Mouse (Mus musculus) embryonic facial prominence, embryonic 14.5 days (tissue): ENCODE measurements at regions not wholly inside any gene's neighbourhood (a gene's known extent, or its start where the extent isn't known, plus 50 kb on each side); places are given as distances from the start of the nearest gene placed in this dataset.

ENCODE experiments used
- ATAC-seq: fragments of 200-750 bp; cut with Nextera tagmentation; 2 replicates; pipeline ENCODE4 v1.8.0; 2017; ENCODE audit warnings: low read depth, moderate number of reproducible peaks, moderate TSS enrichment
- DNase-seq: peaks from one replicate; pipeline ENCODE4 v3.0.0-alpha.2; 2015; ENCODE audit warnings: low spot score
- H3K27ac ChIP-seq: fragments of 300-500 bp; sonication (generic); replicated peaks from 2 replicates; pipeline ENCODE4 v1.5.1; 2014; ENCODE audit warnings: low read depth, mild to moderate bottlenecking, low read length, moderate library complexity
- H3K27me3 ChIP-seq: fragments of 300-500 bp; sonication (generic); replicated peaks from 2 replicates; pipeline ENCODE4 v1.6.1; 2014; ENCODE audit warnings: low read length; ENCODE audit not compliant: control insufficient read depth, insufficient read depth
- H3K36me3 ChIP-seq: fragments of 300-500 bp; sonication (generic); 2 replicates; pipeline ENCODE4 v1.6.1; 2014; ENCODE audit warnings: low read length, mixed read lengths; ENCODE audit not compliant: control insufficient read depth, insufficient read depth
- H3K4me1 ChIP-seq: fragments of 300-500 bp; sonication (generic); 2 replicates; pipeline ENCODE4 v1.6.1; 2014; ENCODE audit warnings: antibody characterized with exemption, low read length; ENCODE audit not compliant: control insufficient read depth, insufficient read depth
- H3K4me2 ChIP-seq: fragments of 300-500 bp; sonication (generic); 2 replicates; pipeline ENCODE4 v1.6.1; 2014; ENCODE audit warnings: low read depth, mild to moderate bottlenecking, low read length, moderate library complexity, mixed read lengths
- H3K4me3 ChIP-seq: fragments of 300-500 bp; sonication (generic); 2 replicates; pipeline ENCODE4 v1.5.1; 2014; ENCODE audit warnings: low read depth, mild to moderate bottlenecking, low read length
- H3K9ac ChIP-seq: fragments of 300-500 bp; sonication (generic); 2 replicates; pipeline ENCODE4 v1.6.1; 2014; ENCODE audit warnings: low read depth, mild to moderate bottlenecking, low read length, moderate library complexity, mixed read lengths
- H3K9me3 ChIP-seq: fragments of 300-500 bp; sonication (generic); 2 replicates; pipeline ENCODE4 v1.6.1; 2016; ENCODE audit warnings: low read length; ENCODE audit not compliant: control insufficient read depth
- WGBS: fragments of 180-500 bp; shearing (Covaris S2); extraction: QIAGEN DNeasy Blood & Tissue Kit; methylation state at CpG from one replicate; pipeline ENCODE4 v1.1.7; 2014; 5-methylcytosine and 5-hydroxymethylcytosine counted together

- Histone ChIP-seq H3K4me3 (no peak overlapping the region), H3K27ac (no peak overlapping the region), H3K9ac (no peak overlapping the region), H3K4me1 (peaks cover 7% of the 10 kb centered on the region; the same call in 1 of the 2 replicates), H3K27me3 (no peaks in the 10 kb centered on the region), H3K4me2 (no peak overlapping the region), H3K9me3 (0 out of 2 replicates have a peak, but pooled peaks cover 3% of the 10 kb centered on the region), H3K36me3 (no peaks in the 10 kb centered on the region)
- 85% methylated on average over 5 of the region's 5 CpGs for WGBS
- ATAC-seq: no peak
- no peak for DNase-seq
Measured at GRCm38 (mm10) chr10:94999716-95000115, 55.1 kb upstream of the Plxnc1 start.
